Mouse (Mus musculus) stomach, postnatal 0 days (tissue): ENCODE results near the gene Ppp1r9a. TPM values are rescaled to one million over a fixed set of nuclear protein-coding genes. Genes with fewer than 3 reads are reported as not detected.

ENCODE experiments used
- ATAC-seq: fragments of 200-750 bp; cut with Nextera tagmentation; 2 replicates; pipeline ENCODE4 v1.8.0; 2017; ENCODE audit not compliant: low FRiP score, low TSS enrichment
- DNase-seq: peaks from one replicate; pipeline ENCODE4 v3.0.0-alpha.2; 2016; ENCODE audit warnings: low spot score
- H3K27ac ChIP-seq: fragments of 300-500 bp; sonication (generic); replicated peaks from 2 replicates; pipeline ENCODE4 v1.5.1; 2014; ENCODE audit warnings: mild to moderate bottlenecking, control low read depth
- H3K27me3 ChIP-seq: fragments of 300-500 bp; sonication (generic); 2 replicates; pipeline ENCODE4 v1.6.1; 2014; ENCODE audit warnings: low read length; ENCODE audit not compliant: control insufficient read depth, insufficient read depth
- H3K36me3 ChIP-seq: fragments of 300-500 bp; sonication (generic); 2 replicates; pipeline ENCODE4 v1.6.1; 2014; ENCODE audit warnings: low read length, mixed read lengths; ENCODE audit not compliant: control insufficient read depth, insufficient read depth
- H3K4me1 ChIP-seq: fragments of 300-500 bp; sonication (generic); replicated peaks from 2 replicates; pipeline ENCODE4 v1.6.1; 2014; ENCODE audit warnings: antibody characterized with exemption; ENCODE audit not compliant: control insufficient read depth, insufficient read depth
- H3K4me2 ChIP-seq: fragments of 300-500 bp; sonication (generic); replicated peaks from 2 replicates; pipeline ENCODE4 v1.6.1; 2014; ENCODE audit warnings: low read depth, mild to moderate bottlenecking, control low read depth, moderate library complexity
- H3K4me3 ChIP-seq: fragments of 300-500 bp; sonication (generic); 2 replicates; pipeline ENCODE4 v1.5.1; 2014; ENCODE audit warnings: low read depth, low read length, control low read depth
- H3K9ac ChIP-seq: fragments of 300-500 bp; sonication (generic); 2 replicates; pipeline ENCODE4 v1.6.1; 2014; ENCODE audit warnings: mild to moderate bottlenecking, low read length, control low read depth, mixed read lengths
- H3K9me3 ChIP-seq: fragments of 300-500 bp; sonication (generic); 2 replicates; pipeline ENCODE4 v1.6.1; 2016; ENCODE audit warnings: low read length; ENCODE audit not compliant: control insufficient read depth
- CTCF ChIP-seq: IDR thresholded peaks from 2 replicates; pipeline ENCODE4 v1.5.1; 2016; ENCODE audit warnings: antibody characterized with exemption, low read depth, mild to moderate bottlenecking, moderate library complexity
- EP300 ChIP-seq: optimal IDR thresholded peaks from 2 replicates; pipeline ENCODE3; 2016; ENCODE audit warnings: antibody characterized with exemption
- WGBS: fragments of 180-500 bp; shearing (Covaris S2); extraction: QIAGEN DNeasy Blood & Tissue Kit; methylation state at CpG from one replicate; pipeline ENCODE4 v1.1.7; 2014; 5-methylcytosine and 5-hydroxymethylcytosine counted together
- polyA plus RNA-seq: library from polyadenylated mRNA; unstranded; fragments of >200 nt; fragmentation: Nextera tagmentation; extraction: Ambion mirVana; gene quantifications from 2 replicates; pipeline ENCODE4 v1.2.1, GENCODE M21; 2015

The Ppp1r9a gene
- polyA plus RNA-seq, 1 experiment from 2014 or later = 3.1 TPM

DNA sequence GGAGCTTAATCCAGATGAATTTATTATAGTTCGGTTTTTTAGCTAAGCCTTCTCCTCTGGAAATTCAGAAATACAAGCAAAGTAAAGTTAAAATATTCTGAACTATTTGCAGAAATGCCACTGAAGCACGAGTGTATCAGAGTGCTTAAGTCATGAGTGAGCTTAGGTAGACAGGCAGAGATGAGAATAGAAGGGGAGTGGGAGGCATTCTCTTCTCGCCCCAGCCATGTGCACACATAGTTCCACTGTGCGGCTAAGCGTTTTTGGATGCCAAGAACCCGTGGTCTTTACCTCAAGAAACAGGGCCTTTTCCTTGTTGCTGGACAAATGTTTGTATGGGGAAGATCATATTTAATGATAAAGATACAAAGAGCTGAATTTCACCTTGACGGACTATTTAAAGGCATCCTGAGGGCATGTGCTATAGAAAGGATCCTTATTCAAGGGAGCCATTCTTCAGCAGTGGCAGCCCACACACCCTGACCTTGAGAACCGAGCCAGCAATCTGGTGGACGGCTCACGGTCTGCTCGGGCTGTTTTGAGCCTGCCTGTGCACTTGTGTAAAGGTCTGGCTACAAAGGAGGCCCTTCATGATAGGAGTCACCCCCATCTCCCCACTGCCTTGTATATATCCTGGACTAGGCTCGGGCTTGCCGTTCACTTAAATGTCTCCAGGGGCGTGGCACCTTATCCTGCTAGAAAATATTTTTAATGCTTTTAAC lies 23.4 kb downstream of the Ppp1r9a start:
- Histone ChIP-seq H3K9me3 (no peaks in the 10 kb centered on the region), H3K27me3 (no peaks in the 10 kb centered on the region), H3K4me2 (no peak overlapping the region), H3K27ac (no peak overlapping the region), H3K9ac (no peak overlapping the region), H3K36me3 (no peaks in the 10 kb centered on the region), H3K4me1 (no peaks in the 10 kb centered on the region), H3K4me3 (no peak overlapping the region)
- ATAC-seq (no peak), DNase-seq (no peak)
- TF ChIP-seq EP300 (no peak), CTCF (no peak)
- 57% methylated on average over 14 of the region's 14 CpGs for WGBS

DNA sequence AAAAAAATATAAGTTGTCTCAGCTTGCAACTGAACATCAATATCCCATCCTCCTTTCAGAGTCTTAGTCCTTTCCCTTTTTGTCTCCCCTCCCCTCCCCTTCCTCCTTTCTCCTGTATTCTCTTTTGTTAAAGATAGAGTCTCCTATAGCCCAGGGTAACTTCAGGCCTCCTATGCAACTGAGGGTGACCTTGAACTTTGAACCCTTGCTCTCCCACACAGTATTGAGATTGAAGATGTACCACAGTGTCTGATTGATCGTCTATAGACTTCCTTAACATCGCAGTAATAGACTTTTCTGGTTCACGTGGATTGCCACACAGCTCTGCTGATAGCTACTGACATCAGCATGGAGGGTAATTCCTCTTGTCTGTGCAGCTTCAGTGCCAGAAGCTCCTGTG lies 27.6 kb downstream of the Ppp1r9a start:
- no peak overlapping the region for H3K9ac ChIP-seq
- DNase-seq = no peak
- no peak overlapping the region for H3K27ac ChIP-seq
- TF ChIP-seq EP300 (no peak), CTCF (no peak)
- no peaks in the 10 kb centered on the region for H3K27me3 ChIP-seq
- no peaks in the 10 kb centered on the region for H3K9me3 ChIP-seq
- no peak for ATAC-seq
- H3K36me3 ChIP-seq = no peaks in the 10 kb centered on the region
- H3K4me3 ChIP-seq = no peak overlapping the region
- no peaks in the 10 kb centered on the region for H3K4me1 ChIP-seq
- no peak overlapping the region for H3K4me2 ChIP-seq
- 87% methylated on average over 3 of the region's 3 CpGs for WGBS

DNA sequence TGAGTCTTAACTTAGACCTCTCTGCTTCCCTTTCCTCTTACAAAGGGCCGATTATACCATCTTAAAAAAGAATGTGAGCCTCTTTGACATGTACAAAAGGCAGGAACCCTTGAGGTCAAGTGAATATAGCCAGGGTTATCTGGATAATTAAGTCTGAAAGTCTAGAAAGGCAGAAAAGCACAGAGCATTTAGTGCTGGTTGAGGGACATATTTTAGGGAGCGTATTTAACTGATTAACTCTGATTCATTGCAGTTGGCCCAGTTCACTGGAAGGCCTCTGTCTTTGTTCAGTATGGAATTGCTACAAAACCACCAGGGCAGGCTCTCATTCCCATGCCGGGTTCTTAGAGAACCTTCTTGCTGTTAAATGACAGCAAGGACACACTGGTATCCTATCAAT lies 36.2 kb downstream of the Ppp1r9a start:
- Histone ChIP-seq H3K4me1 (no peaks in the 10 kb centered on the region), H3K4me3 (no peak overlapping the region), H3K27ac (no peak overlapping the region), H3K4me2 (no peak overlapping the region), H3K36me3 (no peaks in the 10 kb centered on the region), H3K27me3 (no peaks in the 10 kb centered on the region), H3K9me3 (no peaks in the 10 kb centered on the region), H3K9ac (no peak overlapping the region)
- DNase-seq (no peak), ATAC-seq (no peak)
- 43% methylated on average over 3 of the region's 3 CpGs for WGBS
- TF ChIP-seq EP300 = no peak
- no peak for TF ChIP-seq CTCF

DNA sequence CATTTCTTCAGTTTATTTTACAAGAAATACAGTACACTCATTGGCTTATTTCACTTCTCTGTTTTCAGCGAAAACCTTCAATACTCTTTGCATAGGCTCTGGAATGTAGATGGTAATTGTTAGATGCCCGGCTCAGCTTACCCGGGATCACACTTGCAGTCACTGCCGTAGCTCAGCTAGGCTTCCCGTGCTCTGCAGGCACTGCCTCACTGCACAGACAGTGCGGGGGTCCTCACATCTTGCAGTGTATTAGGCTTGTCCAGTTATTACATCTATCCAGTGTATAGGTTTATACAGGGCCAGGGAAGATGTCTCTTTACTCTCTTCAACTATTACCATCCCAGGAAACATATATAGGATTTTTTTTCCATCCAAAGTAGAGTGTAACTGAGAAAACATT lies 37.4 kb downstream of the Ppp1r9a start:
- Histone ChIP-seq H3K9ac (no peak overlapping the region), H3K4me2 (no peak overlapping the region), H3K27me3 (no peaks in the 10 kb centered on the region), H3K27ac (no peak overlapping the region), H3K9me3 (no peaks in the 10 kb centered on the region), H3K4me1 (no peaks in the 10 kb centered on the region), H3K36me3 (no peaks in the 10 kb centered on the region), H3K4me3 (no peak overlapping the region)
- no peak for ATAC-seq
- TF ChIP-seq CTCF (no peak), EP300 (no peak)
- DNase-seq = no peak
- WGBS = 82% methylated on average over 6 of the region's 6 CpGs

DNA sequence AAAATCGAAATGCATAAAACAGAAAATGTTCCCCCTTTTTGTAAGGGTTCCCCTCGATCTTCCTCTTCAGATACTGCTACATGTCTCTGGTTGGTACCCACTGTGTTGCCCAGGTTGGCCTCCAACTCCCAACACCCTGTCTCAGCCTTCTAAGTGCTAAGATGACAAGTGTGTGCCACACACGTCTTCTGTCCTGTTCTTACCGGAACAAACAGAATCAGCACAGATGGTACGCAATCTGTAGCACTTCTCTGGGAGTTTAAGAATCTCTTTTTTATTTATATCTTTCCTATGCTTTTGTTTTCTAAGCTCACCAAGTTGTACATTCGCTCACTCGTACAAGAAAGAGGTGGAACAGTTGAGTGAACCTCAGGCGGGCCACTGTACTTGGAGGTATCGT lies 37.9 kb downstream of the Ppp1r9a start:
- Histone ChIP-seq H3K4me3 (no peak overlapping the region), H3K4me1 (no peaks in the 10 kb centered on the region), H3K27me3 (no peaks in the 10 kb centered on the region), H3K36me3 (no peaks in the 10 kb centered on the region), H3K9ac (no peak overlapping the region), H3K4me2 (no peak overlapping the region), H3K27ac (no peak overlapping the region), H3K9me3 (no peaks in the 10 kb centered on the region)
- no peak for TF ChIP-seq EP300
- TF ChIP-seq CTCF = no peak
- WGBS = 88% methylated on average over 9 of the region's 9 CpGs
- DNase-seq (no peak), ATAC-seq (no peak)

DNA sequence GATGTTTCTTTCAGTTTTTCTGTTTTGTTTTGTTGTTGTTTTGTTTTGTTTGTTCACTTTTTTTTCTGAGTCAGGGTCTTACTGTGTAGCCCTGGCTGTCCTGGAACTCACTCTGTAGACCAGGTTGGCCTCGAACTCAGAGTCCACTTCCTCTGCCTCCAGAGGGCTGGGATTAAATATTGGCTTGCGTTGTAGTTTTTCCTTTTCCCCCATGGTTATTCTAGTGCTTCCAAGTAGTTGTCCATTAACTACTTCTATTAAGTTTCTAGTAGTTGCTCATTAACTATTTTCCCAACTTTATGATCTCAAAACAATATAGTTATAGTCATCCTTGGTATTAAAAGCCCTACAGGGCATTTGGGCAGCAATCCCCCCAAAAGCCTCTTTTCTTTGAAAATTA lies 41.1 kb downstream of the Ppp1r9a start:
- ATAC-seq = no peak
- Histone ChIP-seq H3K36me3 (no peaks in the 10 kb centered on the region), H3K4me1 (no peaks in the 10 kb centered on the region), H3K27me3 (no peaks in the 10 kb centered on the region), H3K9ac (no peak overlapping the region), H3K27ac (no peak overlapping the region), H3K9me3 (no peaks in the 10 kb centered on the region), H3K4me2 (no peak overlapping the region), H3K4me3 (no peak overlapping the region)
- WGBS = 88% methylated on average over 2 of the region's 2 CpGs
- DNase-seq = no peak
- TF ChIP-seq CTCF (no peak), EP300 (no peak)
